Mouse (Mus musculus) small intestine, adult 2 months (tissue): Measurements from ENCODE around the gene Zmiz2.

ENCODE experiments used
- CTCF ChIP-seq: fragments of 200-500 bp; IDR thresholded peaks from 2 replicates; pipeline ENCODE4 v1.5.1; 2012; ENCODE audit warnings: low read depth, mild to moderate bottlenecking, control low read depth, inconsistent platforms, low read length, moderate library complexity, mixed read lengths; ENCODE audit not compliant: insufficient replicate concordance, insufficient read length; ENCODE audit errors: extremely low read depth
- POLR2A ChIP-seq: fragments of 200-500 bp; IDR thresholded peaks from 2 replicates; pipeline ENCODE4 v1.6.1; 2012; ENCODE audit warnings: low read depth, mild to moderate bottlenecking, control low read depth, inconsistent platforms, low read length, moderate library complexity

DNA sequence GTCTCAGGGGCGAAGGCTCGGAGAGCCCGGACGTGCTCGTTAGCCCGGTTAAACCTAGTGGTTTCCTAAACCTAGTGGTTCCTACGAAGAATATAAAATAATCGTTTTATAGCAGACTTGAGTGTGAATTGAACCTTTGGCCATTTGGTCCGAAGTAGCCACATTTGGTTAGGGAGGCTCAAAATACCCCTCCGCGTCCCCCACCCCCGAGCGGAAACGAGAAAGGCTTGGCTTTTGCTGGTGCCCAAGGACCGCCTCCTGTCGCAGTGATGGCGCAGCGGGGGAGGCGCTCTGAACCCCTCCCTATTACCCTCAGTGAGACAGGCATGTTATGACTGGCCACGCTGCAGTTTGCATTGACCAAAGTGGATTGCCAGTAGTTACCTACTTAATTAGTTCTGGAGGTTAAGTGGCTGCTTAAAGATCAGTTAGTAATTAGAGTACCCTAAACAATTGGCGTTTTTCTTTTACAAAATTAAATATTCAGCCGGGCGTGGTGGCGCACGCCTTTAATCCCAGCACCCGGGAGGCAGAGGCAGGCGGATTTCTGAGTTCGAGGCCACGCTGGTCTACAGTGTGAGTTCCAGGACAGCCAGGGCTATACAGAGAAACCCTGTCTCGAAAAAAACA is 27.6 kb downstream of the Zmiz2 start:
- TF ChIP-seq POLR2A (no peak), CTCF (no peak)
